Mouse (Mus musculus) kidney, embryonic 15.5 days (tissue): ENCODE results near the gene Ttc30a2. TPM values are rescaled to one million over a fixed set of nuclear protein-coding genes. Genes with fewer than 3 reads are reported as not detected.
"Not testable (repeated sequence)": the region's sequence is repeated elsewhere in the genome, so short reads cannot be mapped to it uniquely, and the experiment has no call there.

Experiments
- ATAC-seq: fragments of 200-750 bp; cut with Nextera tagmentation; replicated peaks from 2 replicates; pipeline ENCODE4 v1.8.0; 2017; ENCODE audit warnings: moderate TSS enrichment; ENCODE audit not compliant: low FRiP score
- H3K27ac ChIP-seq: fragments of 300-500 bp; sonication (generic); 2 replicates; pipeline ENCODE4 v1.5.1; 2015; ENCODE audit warnings: mild to moderate bottlenecking, inconsistent platforms
- H3K27me3 ChIP-seq: fragments of 300-500 bp; sonication (generic); 2 replicates; pipeline ENCODE4 v1.6.1; 2015; ENCODE audit warnings: inconsistent platforms
- H3K36me3 ChIP-seq: fragments of 300-500 bp; sonication (generic); 2 replicates; pipeline ENCODE4 v1.6.1; 2015; ENCODE audit warnings: inconsistent platforms
- H3K4me1 ChIP-seq: fragments of 300-500 bp; sonication (generic); 2 replicates; pipeline ENCODE4 v1.6.1; 2015; ENCODE audit warnings: inconsistent platforms
- H3K4me2 ChIP-seq: fragments of 300-500 bp; sonication (generic); 2 replicates; pipeline ENCODE4 v1.6.1; 2015; ENCODE audit warnings: moderate library complexity, mild to moderate bottlenecking, inconsistent platforms
- H3K4me3 ChIP-seq: fragments of 300-500 bp; sonication (generic); replicated peaks from 2 replicates; pipeline ENCODE4 v1.5.1; 2015; ENCODE audit warnings: mild to moderate bottlenecking, inconsistent platforms
- H3K9ac ChIP-seq: fragments of 300-500 bp; sonication (generic); 2 replicates; pipeline ENCODE4 v1.6.1; 2015; ENCODE audit warnings: mild to moderate bottlenecking, inconsistent platforms
- H3K9me3 ChIP-seq: fragments of 300-500 bp; sonication (generic); replicated peaks from 2 replicates; pipeline ENCODE4 v1.6.1; 2016; ENCODE audit warnings: inconsistent platforms
- WGBS: fragments of 180-500 bp; shearing (Covaris S2); methylation state at CpG from one replicate; pipeline ENCODE4 v1.1.7; 2015; ENCODE audit warnings: mixed read lengths; 5-methylcytosine and 5-hydroxymethylcytosine counted together
- polyA plus RNA-seq: library from polyadenylated mRNA; unstranded; fragments of >200 nt; fragmentation: Nextera tagmentation; extraction: Ambion mirVana; gene quantifications from 2 replicates; pipeline ENCODE4 v1.2.1, GENCODE M21; 2015

Gene Ttc30a2
- polyA plus RNA-seq, 1 experiment from 2014 or later: 0.47 TPM

- ATAC-seq: no peak
- Histone ChIP-seq H3K9me3 (no peaks in the 10 kb centered on the region), H3K4me2 (no peak overlapping the region), H3K27ac (0 out of 2 replicates have a peak overlapping the region, but pooled peaks have one; percentile 18), H3K4me3 (no peak overlapping the region), H3K9ac (no peak overlapping the region), H3K27me3 (no peaks in the 10 kb centered on the region), H3K36me3 (no peaks in the 10 kb centered on the region), H3K4me1 (peaks cover 31% of the 10 kb centered on the region)
- 36% methylated on average over 6 of the region's 6 CpGs for WGBS
Measured at GRCm38 (mm10) chr2:75991581-75992205, 13.7 kb upstream of the Ttc30a2 start.

GRCm38 (mm10) chr2:75990885-75991539 is 13.0 kb upstream of the Ttc30a2 start:
- H3K27ac ChIP-seq: no peak overlapping the region
- no peak overlapping the region for H3K9ac ChIP-seq
- H3K4me2 ChIP-seq: no peak overlapping the region
- peaks cover 31% of the 10 kb centered on the region for H3K4me1 ChIP-seq
- no peak overlapping the region for H3K4me3 ChIP-seq
- H3K27me3 ChIP-seq: no peaks in the 10 kb centered on the region
- WGBS: 56% methylated on average over 13 of the region's 13 CpGs
- H3K36me3 ChIP-seq: no peaks in the 10 kb centered on the region
- no peak for ATAC-seq
- no peaks in the 10 kb centered on the region for H3K9me3 ChIP-seq

GRCm38 (mm10) chr2:75989694-75990093 is 11.7 kb upstream of the Ttc30a2 start:
- no peaks in the 10 kb centered on the region for H3K36me3 ChIP-seq
- H3K27ac ChIP-seq: no peak overlapping the region
- 64% methylated on average over 4 of the region's 4 CpGs for WGBS
- no peaks in the 10 kb centered on the region for H3K9me3 ChIP-seq
- no peak overlapping the region for H3K9ac ChIP-seq
- no peaks in the 10 kb centered on the region for H3K27me3 ChIP-seq
- peaks cover 38% of the 10 kb centered on the region for H3K4me1 ChIP-seq
- H3K4me3 ChIP-seq: no peak overlapping the region
- H3K4me2 ChIP-seq: no peak overlapping the region
- no peak for ATAC-seq

GRCm38 (mm10) chr2:75988779-75989363 is 10.9 kb upstream of the Ttc30a2 start:
- Histone ChIP-seq H3K36me3 (no peaks in the 10 kb centered on the region), H3K9ac (no peak overlapping the region), H3K4me1 (peaks cover 38% of the 10 kb centered on the region), H3K4me2 (peak overlapping the region; percentile 35), H3K27me3 (no peaks in the 10 kb centered on the region), H3K9me3 (no peaks in the 10 kb centered on the region), H3K27ac (no peak overlapping the region), H3K4me3 (no peak overlapping the region)
- 21% methylated on average over 7 of the region's 7 CpGs for WGBS
- ATAC-seq: no peak

- Histone ChIP-seq H3K27me3 (no peaks in the 10 kb centered on the region), H3K9me3 (no peaks in the 10 kb centered on the region), H3K9ac (no peak overlapping the region), H3K36me3 (no peaks in the 10 kb centered on the region), H3K27ac (0 out of 2 replicates have a peak overlapping the region, but pooled peaks have one; percentile 9), H3K4me3 (no peak overlapping the region), H3K4me2 (peak overlapping the region; percentile 35), H3K4me1 (peaks cover 38% of the 10 kb centered on the region)
- 17% methylated on average over 4 of the region's 4 CpGs for WGBS
- ATAC-seq: no peak
Measured at GRCm38 (mm10) chr2:75988378-75988777, 10.4 kb upstream of the Ttc30a2 start.

- H3K4me3 ChIP-seq: no peak overlapping the region
- H3K9ac ChIP-seq: no peak overlapping the region
- 0 out of 2 replicates have a peak overlapping the region, but pooled peaks have one; percentile 9 for H3K27ac ChIP-seq
- WGBS: 64% methylated on average over 9 of the region's 9 CpGs
- H3K4me1 ChIP-seq: peaks cover 38% of the 10 kb centered on the region
- H3K27me3 ChIP-seq: no peaks in the 10 kb centered on the region
- no peak for ATAC-seq
- no peaks in the 10 kb centered on the region for H3K36me3 ChIP-seq
- H3K4me2 ChIP-seq: no peak overlapping the region
- H3K9me3 ChIP-seq: no peaks in the 10 kb centered on the region
Measured at GRCm38 (mm10) chr2:75987739-75988138, 9.8 kb upstream of the Ttc30a2 start.

GRCm38 (mm10) chr2:75985124-75985523 is 7.2 kb upstream of the Ttc30a2 start:
- Histone ChIP-seq H3K4me3 (no peak overlapping the region), H3K9ac (no peak overlapping the region), H3K36me3 (no peaks in the 10 kb centered on the region), H3K27ac (no peak overlapping the region), H3K4me2 (no peak overlapping the region), H3K4me1 (peaks cover 22% of the 10 kb centered on the region), H3K27me3 (no peaks in the 10 kb centered on the region), H3K9me3 (no peaks in the 10 kb centered on the region)
- 3% methylated on average over 2 of the region's 2 CpGs for WGBS
- ATAC-seq: peak; percentile 68

- Histone ChIP-seq H3K36me3 (no peaks in the 10 kb centered on the region), H3K27ac (no peak overlapping the region), H3K4me2 (no peak overlapping the region), H3K9me3 (no peaks in the 10 kb centered on the region), H3K27me3 (no peaks in the 10 kb centered on the region), H3K9ac (no peak overlapping the region), H3K4me3 (no peak overlapping the region), H3K4me1 (peaks cover 19% of the 10 kb centered on the region)
- no peak for ATAC-seq
- WGBS: 80% methylated on average over 3 of the region's 3 CpGs
Measured at GRCm38 (mm10) chr2:75983847-75984246, 5.9 kb upstream of the Ttc30a2 start.

- no peak overlapping the region for H3K4me2 ChIP-seq
- H3K9me3 ChIP-seq: no peaks in the 10 kb centered on the region
- H3K27ac ChIP-seq: no peak overlapping the region
- no peak for ATAC-seq
- H3K27me3 ChIP-seq: no peaks in the 10 kb centered on the region
- no peak overlapping the region for H3K9ac ChIP-seq
- 96% methylated on average over 3 of the region's 3 CpGs for whole genome bisulfite sequencing
- H3K4me3 ChIP-seq: no peak overlapping the region
- H3K36me3 ChIP-seq: no peaks in the 10 kb centered on the region
- H3K4me1 ChIP-seq: peaks cover 12% of the 10 kb centered on the region
Measured at GRCm38 (mm10) chr2:75983091-75983490, 5.1 kb upstream of the Ttc30a2 start.

- Histone ChIP-seq H3K4me3 (no peak overlapping the region), H3K27me3 (no peaks in the 10 kb centered on the region), H3K9me3 (no peaks in the 10 kb centered on the region), H3K9ac (no peak overlapping the region), H3K27ac (no peak overlapping the region), H3K4me2 (no peak overlapping the region), H3K36me3 (no peaks in the 10 kb centered on the region), H3K4me1 (peaks cover 7% of the 10 kb centered on the region)
- 98% methylated on average over 4 of the region's 4 CpGs for WGBS
- ATAC-seq: no peak
Measured at GRCm38 (mm10) chr2:75982626-75983025, 4.7 kb upstream of the Ttc30a2 start.

GRCm38 (mm10) chr2:75981440-75982081 is 3.6 kb upstream of the Ttc30a2 start, which contains the start of gene Ttc30a1:
TSS of gene Ttc30a1 (minus strand) at chr2:75981967.
- peak within 1 kb of the TSS; percentile 36; the same call in 1 of the 2 replicates for H3K9ac ChIP-seq
- peak; percentile 60 for ATAC-seq

GRCm38 (mm10) chr2:75980933-75981439 is 3.0 kb upstream of the Ttc30a2 start:
- Histone ChIP-seq H3K4me2 (peak overlapping the region; percentile 78), H3K4me3 (peak overlapping the region; percentile 53)
- ATAC-seq, H3K27ac ChIP-seq, H3K9ac ChIP-seq, H3K36me3 ChIP-seq, H3K27me3 ChIP-seq, H3K9me3 ChIP-seq, H3K4me1 ChIP-seq: not testable (repeated sequence)
- 94% methylated on average over 13 of the region's 13 CpGs for WGBS

More at GRCm38 (mm10) chr2:75981440-75982081, 3.6 kb upstream of the Ttc30a2 start, which contains the start of gene Ttc30a1:
- H3K27me3 ChIP-seq, H3K36me3 ChIP-seq, H3K9me3 ChIP-seq, H3K4me1 ChIP-seq: not testable (repeated sequence)
- peak within 1 kb of the TSS; percentile 78 for H3K4me2 ChIP-seq
- H3K27ac ChIP-seq: peak within 1 kb of the TSS; percentile 63; the same call in 1 of the 2 replicates
- peak within 1 kb of the TSS; percentile 53 for H3K4me3 ChIP-seq
- 4% methylated on average over 31 of the region's 34 CpGs for WGBS
